Mouse (Mus musculus) kidney, postnatal 36 days (tissue): ENCODE measurements at regions not wholly inside any gene's neighbourhood (a gene's known extent, or its start where the extent isn't known, plus 50 kb on each side); places are given as distances from the start of the nearest gene placed in this dataset.

Experiments used
- DNase-seq, 2 experiments: peaks; one replicate each; pipeline ENCODE4 v3.0.0; 2021 to 2022; ENCODE audit warnings: mixed read lengths in 2 of 2

- DNase-seq, result peak in 1 of 2 experiments; percentile 23
Measured at GRCm38 (mm10) chrX:78797642-78798041, 60.1 kb downstream of the Fam47c start.
